Mouse (Mus musculus): ENCODE data around the gene Qrich1. TPM values are rescaled to one million over a fixed set of nuclear protein-coding genes. Genes with fewer than 3 reads are reported as not detected.

Gene Qrich1
- total and polyA plus RNA-seq, 2 experiments: 43.0 to 54.9 TPM

GRCm38 (mm10) chr9:108531496-108531895 is 14.9 kb downstream of the Qrich1 start:
- Histone ChIP-seq H3K4me3 (ENCODE audit: insufficient read depth, low read depth, low read length) (no peak overlapping the region), H3K4me1 (ENCODE audit: control insufficient read depth, insufficient read depth, low read length) (no peaks in the 10 kb centered on the region; the same call in 1 of the 2 replicates), H3K79me2 (ENCODE audit: control insufficient read depth, insufficient read depth, low read length) (peaks cover 7% of the 10 kb centered on the region; the same call in 1 of the 2 replicates), H3K27me3 (ENCODE audit: control insufficient read depth, insufficient read depth, low read length) (no peaks in the 10 kb centered on the region), H3K27ac (replicated peaks; ENCODE audit: insufficient read depth, low read depth, low read length) (no peak overlapping the region), H3K36me3 (ENCODE audit: control insufficient read depth, insufficient read depth, low read length) (peaks cover 55% of the 10 kb centered on the region), H3K9ac (ENCODE audit: low read depth, low read length) (no peak overlapping the region)
- no peak for DNase-seq (ENCODE audit: extremely low read depth, low read depth, low spot score)
- WGBS: 92% methylated on average over 1 of the region's 1 CpGs
- TF ChIP-seq POLR2A (IDR thresholded peaks at IDR 0.05; ENCODE audit: extremely low read depth, insufficient read depth, low read length) (no peak), CTCF (IDR thresholded peaks at IDR 0.05; ENCODE audit: low read depth, low read length) (no peak)

GRCm38 (mm10) chr9:108540846-108541245 is 24.2 kb downstream of the Qrich1 start:
- no peak for TF ChIP-seq CTCF (IDR thresholded peaks at IDR 0.05; ENCODE audit: low read depth, low read length)
- TF ChIP-seq POLR2A (IDR thresholded peaks at IDR 0.05; ENCODE audit: extremely low read depth, insufficient read depth, low read length): no peak
- H3K36me3 ChIP-seq (ENCODE audit: control insufficient read depth, insufficient read depth, low read length): peaks cover 67% of the 10 kb centered on the region
- no peaks in the 10 kb centered on the region for H3K27me3 ChIP-seq (ENCODE audit: control insufficient read depth, insufficient read depth, low read length)
- peaks cover 5% of the 10 kb centered on the region; the same call in 1 of the 2 replicates for H3K4me1 ChIP-seq (ENCODE audit: control insufficient read depth, insufficient read depth, low read length)
- H3K9ac ChIP-seq (ENCODE audit: low read depth, low read length): no peak overlapping the region
- H3K27ac ChIP-seq (replicated peaks; ENCODE audit: insufficient read depth, low read depth, low read length): no peak overlapping the region
- no peaks in the 10 kb centered on the region; the same call in 1 of the 2 replicates for H3K79me2 ChIP-seq (ENCODE audit: control insufficient read depth, insufficient read depth, low read length)
- no peak overlapping the region for H3K4me3 ChIP-seq (ENCODE audit: insufficient read depth, low read depth, low read length)
- no peak for DNase-seq (ENCODE audit: extremely low read depth, low read depth, low spot score)

GRCm38 (mm10) chr9:108545986-108546385 is 29.4 kb downstream of the Qrich1 start:
- Histone ChIP-seq H3K27ac (replicated peaks; ENCODE audit: insufficient read depth, low read depth, low read length) (peak overlapping the region; percentile 31), H3K79me2 (ENCODE audit: control insufficient read depth, insufficient read depth, low read length) (no peaks in the 10 kb centered on the region; the same call in 1 of the 2 replicates), H3K4me1 (ENCODE audit: control insufficient read depth, insufficient read depth, low read length) (peaks cover 11% of the 10 kb centered on the region), H3K27me3 (ENCODE audit: control insufficient read depth, insufficient read depth, low read length) (no peaks in the 10 kb centered on the region), H3K36me3 (ENCODE audit: control insufficient read depth, insufficient read depth, low read length) (peaks cover 64% of the 10 kb centered on the region), H3K9ac (ENCODE audit: low read depth, low read length) (no peak overlapping the region), H3K4me3 (ENCODE audit: insufficient read depth, low read depth, low read length) (no peak overlapping the region)
- DNase-seq (ENCODE audit: extremely low read depth, low read depth, low spot score): peak; percentile 72
- no peak for TF ChIP-seq POLR2A (IDR thresholded peaks at IDR 0.05; ENCODE audit: extremely low read depth, insufficient read depth, low read length)
- no peak for TF ChIP-seq CTCF (IDR thresholded peaks at IDR 0.05; ENCODE audit: low read depth, low read length)
- 19% methylated on average over 3 of the region's 3 CpGs for WGBS

- Histone ChIP-seq H3K9ac (ENCODE audit: low read depth, low read length) (no peak overlapping the region), H3K27ac (replicated peaks; ENCODE audit: insufficient read depth, low read depth, low read length) (peak overlapping the region; percentile 99), H3K79me2 (ENCODE audit: control insufficient read depth, insufficient read depth, low read length) (no peaks in the 10 kb centered on the region; the same call in 1 of the 2 replicates), H3K4me3 (ENCODE audit: insufficient read depth, low read depth, low read length) (no peak overlapping the region), H3K36me3 (ENCODE audit: control insufficient read depth, insufficient read depth, low read length) (peaks cover 59% of the 10 kb centered on the region), H3K27me3 (ENCODE audit: control insufficient read depth, insufficient read depth, low read length) (no peaks in the 10 kb centered on the region), H3K4me1 (ENCODE audit: control insufficient read depth, insufficient read depth, low read length) (peaks cover 14% of the 10 kb centered on the region)
- TF ChIP-seq POLR2A (IDR thresholded peaks at IDR 0.05; ENCODE audit: extremely low read depth, insufficient read depth, low read length) (no peak), CTCF (IDR thresholded peaks at IDR 0.05; ENCODE audit: low read depth, low read length) (no peak)
- DNase-seq (ENCODE audit: extremely low read depth, low read depth, low spot score): peak; percentile 66
- 23% methylated on average over 1 of the region's 1 CpGs for WGBS
Observed at GRCm38 (mm10) chr9:108546875-108547274, 30.3 kb downstream of the Qrich1 start.

GRCm38 (mm10) chr9:108559169-108559568 is 42.6 kb downstream of the Qrich1 start:
- Histone ChIP-seq H3K27ac (replicated peaks; ENCODE audit: insufficient read depth, low read depth, low read length) (no peak overlapping the region), H3K9ac (ENCODE audit: low read depth, low read length) (no peak overlapping the region), H3K36me3 (ENCODE audit: control insufficient read depth, insufficient read depth, low read length) (peaks cover 44% of the 10 kb centered on the region), H3K4me1 (ENCODE audit: control insufficient read depth, insufficient read depth, low read length) (no peaks in the 10 kb centered on the region), H3K79me2 (ENCODE audit: control insufficient read depth, insufficient read depth, low read length) (peaks cover 8% of the 10 kb centered on the region; the same call in 1 of the 2 replicates), H3K4me3 (ENCODE audit: insufficient read depth, low read depth, low read length) (no peak overlapping the region), H3K27me3 (ENCODE audit: control insufficient read depth, insufficient read depth, low read length) (no peaks in the 10 kb centered on the region)
- 92% methylated on average over 4 of the region's 4 CpGs for WGBS
- TF ChIP-seq CTCF (IDR thresholded peaks at IDR 0.05; ENCODE audit: low read depth, low read length): no peak
- DNase-seq (ENCODE audit: extremely low read depth, low read depth, low spot score): no peak

- Histone ChIP-seq H3K4me1 (ENCODE audit: control insufficient read depth, insufficient read depth, low read length) (no peaks in the 10 kb centered on the region), H3K27me3 (ENCODE audit: control insufficient read depth, insufficient read depth, low read length) (no peaks in the 10 kb centered on the region), H3K36me3 (ENCODE audit: control insufficient read depth, insufficient read depth, low read length) (peaks cover 37% of the 10 kb centered on the region), H3K27ac (replicated peaks; ENCODE audit: insufficient read depth, low read depth, low read length) (peak within 1 kb of the TSS; percentile 30), H3K79me2 (ENCODE audit: control insufficient read depth, insufficient read depth, low read length) (peaks cover 8% of the 10 kb centered on the region; the same call in 1 of the 2 replicates), H3K9ac (ENCODE audit: low read depth, low read length) (peak within 1 kb of the TSS; percentile 89), H3K4me3 (ENCODE audit: insufficient read depth, low read depth, low read length) (peak within 1 kb of the TSS; percentile 74)
- peak; percentile 78 for TF ChIP-seq POLR2A (IDR thresholded peaks at IDR 0.05; ENCODE audit: extremely low read depth, insufficient read depth, low read length)
- TF ChIP-seq CTCF (IDR thresholded peaks at IDR 0.05; ENCODE audit: low read depth, low read length): 0 out of 2 replicates have a peak, but pooled peaks have one; percentile 0
- under 1% methylated on average over 53 of the region's 53 CpGs for WGBS
- DNase-seq (ENCODE audit: extremely low read depth, low read depth, low spot score): peak; percentile 89
Observed at GRCm38 (mm10) chr9:108560227-108560841, 43.7 kb downstream of the Qrich1 start, which contains the start of gene Impdh2. Impdh2 (plus strand) TSS chr9:108560286.
